Mouse (Mus musculus): Measurements from ENCODE around the gene Itgav. TPM values are rescaled to one million over a fixed set of nuclear protein-coding genes. Genes with fewer than 3 reads are reported as not detected.

The Itgav gene
- total RNA-seq, 2 experiments from 2014 or later: 68.7 to 69.5 TPM

- Histone ChIP-seq H3K4me3 (peak overlapping the region; percentile 78), H3K27ac (peak overlapping the region; percentile 96)
- peak; percentile 47 to 63 for DNase-seq (ENCODE audit: low spot score in 2 of 2)
- no peak for TF ChIP-seq CTCF (conservative IDR thresholded peaks at IDR 0.05)
These were observed 89.8 kb downstream of the Itgav start for GRCm38 (mm10) chr2:83814009-83814408.

- Histone ChIP-seq H3K27ac (peak overlapping the region; percentile 57; the same call in 1 of the 2 replicates), H3K4me3 (no peak overlapping the region; the same call in 1 of the 2 replicates)
- TF ChIP-seq CTCF (conservative IDR thresholded peaks at IDR 0.05): no peak
- no peak for DNase-seq (ENCODE audit: low spot score in 2 of 2)
These were observed 92.0 kb downstream of the Itgav start for GRCm38 (mm10) chr2:83816147-83816546.

GRCm38 (mm10) chr2:83825161-83825560 lies 101.0 kb downstream of the Itgav start:
- TF ChIP-seq CTCF (conservative IDR thresholded peaks at IDR 0.05): no peak
- no peak for DNase-seq (ENCODE audit: low spot score in 2 of 2)
- H3K27ac ChIP-seq: peak overlapping the region; percentile 4; the same call in 1 of the 2 replicates
- H3K4me3 ChIP-seq: no peak overlapping the region

- H3K27ac ChIP-seq: peak overlapping the region; percentile 89
- DNase-seq (ENCODE audit: low spot score in 2 of 2): no peak
- no peak overlapping the region for H3K4me3 ChIP-seq
- no peak for TF ChIP-seq CTCF (conservative IDR thresholded peaks at IDR 0.05)
These were observed 104.8 kb downstream of the Itgav start for GRCm38 (mm10) chr2:83828895-83829539.

- no peak for DNase-seq (ENCODE audit: low spot score in 2 of 2)
- no peak for TF ChIP-seq CTCF (conservative IDR thresholded peaks at IDR 0.05)
- Histone ChIP-seq H3K4me3 (no peak overlapping the region), H3K27ac (peak overlapping the region; percentile 89)
These were observed 108.7 kb downstream of the Itgav start for GRCm38 (mm10) chr2:83832903-83833302.

GRCm38 (mm10) chr2:83835313-83836070 lies 111.3 kb downstream of the Itgav start:
- Histone ChIP-seq H3K27ac (peak overlapping the region; percentile 85), H3K4me3 (no peak overlapping the region)
- no peak for TF ChIP-seq CTCF (conservative IDR thresholded peaks at IDR 0.05)
- no peak for DNase-seq (ENCODE audit: low spot score in 2 of 2)

- Histone ChIP-seq H3K27ac (peak overlapping the region; percentile 3; the same call in 1 of the 2 replicates), H3K4me3 (no peak overlapping the region)
- no peak for TF ChIP-seq CTCF (conservative IDR thresholded peaks at IDR 0.05)
- no peak for DNase-seq (ENCODE audit: low spot score in 2 of 2)
These were observed 124.3 kb downstream of the Itgav start for GRCm38 (mm10) chr2:83848495-83848894.

- DNase-seq (ENCODE audit: low spot score in 2 of 2): peak in 1 of 2 experiments; percentile 12
- no peak for TF ChIP-seq CTCF (conservative IDR thresholded peaks at IDR 0.05)
- H3K27ac ChIP-seq: no peak overlapping the region
- no peak overlapping the region for H3K4me3 ChIP-seq
These were observed 129.2 kb downstream of the Itgav start for GRCm38 (mm10) chr2:83853423-83853822.

GRCm38 (mm10) chr2:83856236-83856635 lies 132.0 kb downstream of the Itgav start:
- no peak overlapping the region for H3K4me3 ChIP-seq

More at GRCm38 (mm10) chr2:83856236-83856635, 132.0 kb downstream of the Itgav start:
- TF ChIP-seq CTCF (conservative IDR thresholded peaks at IDR 0.05): no peak
- no peak for DNase-seq (ENCODE audit: low spot score in 2 of 2)
- no peak overlapping the region for H3K27ac ChIP-seq

Other genes with a start within 250 kb of the Itgav start
- 100 to 1,000 TPM; 131 to 134 TPM for gene Zc3h15, start 80.0 kb upstream of the Itgav start, total RNA-seq (2021)
- 100 to 1,000 TPM; 196 to 206 TPM for gene Fam171b, start 88.2 kb downstream of the Itgav start, total RNA-seq (2021)
- not detected for gene Zswim2, start 216.8 kb downstream of the Itgav start, total RNA-seq (2021)
- gene Gm13698, start 231.3 kb downstream of the Itgav start, total RNA-seq (2021): 1 to 10 TPM; 2.0 to 2.1 TPM
- gene Gm13693, start 237.1 kb downstream of the Itgav start, total RNA-seq (2021): 1 to 10 TPM; 2.0 to 2.1 TPM
- gene Gm13695, start 242.9 kb downstream of the Itgav start, total RNA-seq (2021): not detected
- 1 to 10 TPM; 2.0 to 2.1 TPM for gene Gm13696, start 248.7 kb downstream of the Itgav start, total RNA-seq (2021)

Measured in layer of hippocampus, adult 2 months (tissue).